Mouse (Mus musculus) G1E (cell line): ENCODE results near the gene Zfp346.

Experiments used
- CTCF ChIP-seq: IDR thresholded peaks from 2 replicates; pipeline ENCODE4 v1.5.1; 2012; ENCODE audit warnings: low read depth, low read length, inconsistent platforms, mixed read lengths
- GATA1 ChIP-seq: IDR thresholded peaks from 2 replicates; pipeline ENCODE4 v1.6.1; 2012; ENCODE audit warnings: borderline replicate concordance, low read length, inconsistent platforms, mixed read lengths
- GATA2 ChIP-seq: IDR thresholded peaks from 2 replicates; pipeline ENCODE4 v1.6.1; 2012; ENCODE audit warnings: low read depth, low read length, inconsistent platforms, borderline replicate concordance
- POLR2AphosphoS5 ChIP-seq: IDR thresholded peaks from 2 replicates; pipeline ENCODE4 v1.6.1; 2012; ENCODE audit warnings: low read depth, low read length, inconsistent platforms; ENCODE audit not compliant: insufficient replicate concordance
- TAL1 ChIP-seq: conservative IDR thresholded peaks from 2 replicates; pipeline ENCODE4 v1.6.1; 2012; ENCODE audit warnings: low read depth, low read length, inconsistent platforms, mixed read lengths

GRCm38 (mm10) chr13:55103351-55103750, 1.8 kb upstream of the Zfp346 start:
- TF ChIP-seq CTCF (no peak), POLR2AphosphoS5 (no peak), TAL1 (no peak), GATA1 (no peak), GATA2 (no peak)
